In genomic region chr10:81349146-81349545, GRCm38 (mm10) we compare ENCODE assay signal across 8 mouse cellular contexts. TPM values are rescaled to one million over a fixed set of nuclear protein-coding genes. Genes with fewer than 3 reads are reported as not detected.
DNase-seq lines count a peak whose midpoint lies in the region; ATAC-seq and TF ChIP-seq lines count a peak whose summit lies in the region.
"Had no signal": no experiment of that assay in that cellular context is flagged by ENCODE, and none has a peak within 500 bp of the region (broad histone marks: within the 10 kb centered on the region; RNA-seq: fewer than 3 reads in every experiment).

No protein-coding gene starts in this region.

- H3K79me2 ChIP-seq in C2C12 (ENCODE audit: control insufficient read depth, insufficient read depth) (peaks cover 14% of the 10 kb centered on the region), MEL (ENCODE audit: control insufficient read depth, insufficient read depth, low read length, poor library complexity) (peaks cover 4% of the 10 kb centered on the region; the same call in 1 of the 2 replicates)

- H3K4me2 ChIP-seq in forebrain, embryonic 12.5 days: peak overlapping the region; percentile 92

- peak; percentile 76 for DNase-seq in MEL (ENCODE audit: low read depth, low spot score)
- DNase-seq in kidney, adult 8-10 months: peak; percentile 71 to 79
- DNase-seq in lung, postnatal 10 days: peak; percentile 85
- DNase-seq in yolk sac, embryonic 10.5 days (ENCODE audit: low spot score): peak; percentile 91
- no peak for DNase-seq in right cerebral cortex, postnatal 25 days

- H3K36me3 ChIP-seq in C2C12 (ENCODE audit: control insufficient read depth, insufficient read depth) (peaks cover 21% of the 10 kb centered on the region), MEL (ENCODE audit: control insufficient read depth in 1 of 2, insufficient read depth in 2 of 2, low read length in 2 of 2) (peaks cover 0 to 10% of the 10 kb centered on the region in 2 experiments; a peak in 2 of 4 replicates)
- H3K36me3 ChIP-seq in forebrain, embryonic 12.5 days (replicated peaks): peaks cover 26% of the 10 kb centered on the region

- H3K79me3 ChIP-seq in C2C12 (ENCODE audit: low read depth): peaks cover 5% of the 10 kb centered on the region

- no peak for TF ChIP-seq RAD21 in MEL (IDR thresholded peaks at IDR 0.05; ENCODE audit: low read depth, low read length)

- H3K4me1 ChIP-seq in MEL (ENCODE audit: control insufficient read depth in 1 of 2, insufficient read depth in 2 of 2, low read length in 2 of 2): peaks cover 16 to 19% of the 10 kb centered on the region in 2 experiments
- H3K4me1 ChIP-seq in forebrain, embryonic 12.5 days: peaks cover 38% of the 10 kb centered on the region

- peak overlapping the region; percentile 95 for H3ac ChIP-seq in C2C12 (ENCODE audit: control insufficient read depth, insufficient read length, low read depth)

- no peak overlapping the region for H3K27ac ChIP-seq in MEL (ENCODE audit: control insufficient read depth, low read depth, low read length)
- H3K27ac ChIP-seq in forebrain, embryonic 12.5 days: no peak overlapping the region

- WGBS in forebrain, embryonic 12.5 days: 8% methylated on average over 12 of the region's 12 CpGs

- ATAC-seq in forebrain, embryonic 12.5 days (ENCODE audit: low FRiP score): no peak

- no peaks in the 10 kb centered on the region for H3K9me3 ChIP-seq in MEL (replicated peaks; ENCODE audit: insufficient read depth, low read length)
- no peaks in the 10 kb centered on the region for H3K9me3 ChIP-seq in forebrain, embryonic 12.5 days

- no peak for TF ChIP-seq EP300 in MEL (IDR thresholded peaks at IDR 0.05; ENCODE audit: low read depth in 1 of 2, low read length in 2 of 2)

- TF ChIP-seq POLR2A in MEL (IDR thresholded peaks at IDR 0.05; ENCODE audit: control insufficient read depth in 1 of 2, insufficient read depth in 1 of 2, low read depth in 1 of 2, low read length in 2 of 2, poor library complexity in 1 of 2): no peak; a peak in 1 of 4 replicates

- peak overlapping the region; percentile 84 for H3K9ac ChIP-seq in MEL (ENCODE audit: control insufficient read depth, low read depth, low read length, poor library complexity, severe bottlenecking)
- peak overlapping the region; percentile 91 for H3K9ac ChIP-seq in forebrain, embryonic 12.5 days

- H3K27me3 ChIP-seq in C2C12 (ENCODE audit: control insufficient read depth, insufficient read depth, insufficient read length) (no peaks in the 10 kb centered on the region), MEL (ENCODE audit: control insufficient read depth in 1 of 2, insufficient read depth in 2 of 2, low read length in 2 of 2) (no peaks in the 10 kb centered on the region)
- H3K27me3 ChIP-seq in forebrain, embryonic 12.5 days: peaks cover 48% of the 10 kb centered on the region

- TF ChIP-seq CTCF in C2C12 (IDR thresholded peaks at IDR 0.05; ENCODE audit: control insufficient read depth, insufficient read depth, insufficient read length): no peak
- no peak for TF ChIP-seq CTCF in MEL (IDR thresholded peaks at IDR 0.05 in 2 of 3, conservative IDR thresholded peaks at IDR 0.05 in 1 of 3; ENCODE audit: control insufficient read depth in 1 of 3, insufficient read depth in 1 of 3, low read depth in 2 of 3, low read length in 3 of 3, poor library complexity in 1 of 3, severe bottlenecking in 1 of 3)

- peak overlapping the region; percentile 95 for H3K4me3 ChIP-seq in C2C12 (ENCODE audit: insufficient read depth, poor library complexity, severe bottlenecking)
- peak overlapping the region; percentile 81 to 94 for H3K4me3 ChIP-seq in MEL (ENCODE audit: control insufficient read depth in 1 of 2, insufficient read depth in 1 of 2, low read depth in 2 of 2, low read length in 2 of 2)
- H3K4me3 ChIP-seq in forebrain, embryonic 12.5 days (replicated peaks): peak overlapping the region; percentile 91

TF ChIP-seq in C2C12, 6 proteins besides CTCF, POLR2A, EP300 and RAD21:
- TF ChIP-seq MYOD1 (IDR thresholded peaks at IDR 0.05; ENCODE audit: control insufficient read depth, insufficient read length, low read depth) (no peak), FOSL1 (IDR thresholded peaks at IDR 0.05; ENCODE audit: insufficient read depth, low read length, poor library complexity, severe bottlenecking) (no peak)

TF ChIP-seq in MEL, 35 proteins besides CTCF, POLR2A, EP300 and RAD21:
- TF ChIP-seq GABPA (IDR thresholded peaks at IDR 0.05; ENCODE audit: low read depth, low read length) (no peak), USF2 (IDR thresholded peaks at IDR 0.05; ENCODE audit: borderline replicate concordance in 1 of 2, insufficient read depth in 1 of 2, low read depth in 1 of 2, low read length in 2 of 2) (no peak)

RNA-seq across cellular contexts. Expression of gene Hmg20b, which starts 1.1 kb away (rescaled TPM):
- polyA plus RNA-seq in C2C12 (2012; fragmentation: generic; extraction: Trizol): 89.0 TPM
- 22.8 and 27.0 TPM in 2 replicates for total RNA-seq in MEL (2012; rRNA removed)
- polyA plus RNA-seq in MEL (2012; ENCODE audit: insufficient read depth in 1 of 2, insufficient read length in 2 of 2, low read depth in 1 of 2, low replicate concordance in 2 of 2, missing spikeins in 1 of 2): 10 to 100 TPM in 1 of 2 experiments, not detected in 1; 92.7 TPM
- polyA plus RNA-seq in forebrain, embryonic 12.5 days (2016; fragmentation: Nextera tagmentation; extraction: Ambion mirVana): 92.6 and 97.1 TPM in 2 replicates

RNA-seq across cellular contexts. Expression of gene Gipc3, which starts 6.1 kb away (rescaled TPM):
- 0.08 TPM for polyA plus RNA-seq in C2C12 (2012; fragmentation: generic; extraction: Trizol)
- not detected in 2 replicates for total RNA-seq in MEL (2012; rRNA removed)
- polyA plus RNA-seq in MEL (2012; ENCODE audit: insufficient read depth in 1 of 2, insufficient read length in 2 of 2, low read depth in 1 of 2, low replicate concordance in 2 of 2, missing spikeins in 1 of 2): not detected
- 0.08 TPM in 1 of 2 replicates, not detected in the other for polyA plus RNA-seq in forebrain, embryonic 12.5 days (2016; fragmentation: Nextera tagmentation; extraction: Ambion mirVana)
- total RNA-seq: neutrophil, adult 5-6 weeks had no signal

RNA-seq across cellular contexts. Expression of gene Mfsd12, which starts 8.1 kb away (rescaled TPM):
- polyA plus RNA-seq in C2C12 (2012; fragmentation: generic; extraction: Trizol): 8.2 TPM
- 17.9 and 29.0 TPM in 2 replicates for total RNA-seq in MEL (2012; rRNA removed)
- 10 to 100 TPM in 1 of 2 experiments, not detected in 1; 22.5 TPM for polyA plus RNA-seq in MEL (2012; ENCODE audit: insufficient read depth in 1 of 2, insufficient read length in 2 of 2, low read depth in 1 of 2, low replicate concordance in 2 of 2, missing spikeins in 1 of 2)
- 8.2 and 8.4 TPM in 2 replicates for polyA plus RNA-seq in forebrain, embryonic 12.5 days (2016; fragmentation: Nextera tagmentation; extraction: Ambion mirVana)

RNA-seq across cellular contexts. Expression of gene 4930404N11Rik, which starts 16.5 kb away (rescaled TPM):
- 0.51 TPM for polyA plus RNA-seq in C2C12 (2012; fragmentation: generic; extraction: Trizol)
- total RNA-seq in MEL (2012; rRNA removed): 6.7 and 12.1 TPM in 2 replicates
- polyA plus RNA-seq in MEL (2012; ENCODE audit: insufficient read depth in 1 of 2, insufficient read length in 2 of 2, low read depth in 1 of 2, low replicate concordance in 2 of 2, missing spikeins in 1 of 2): 1 to 10 TPM in 1 of 2 experiments, not detected in 1; 3.1 TPM
- polyA plus RNA-seq in forebrain, embryonic 12.5 days (2016; fragmentation: Nextera tagmentation; extraction: Ambion mirVana): 0.36 and 1.2 TPM in 2 replicates

RNA-seq across cellular contexts. Expression of gene Tbxa2r, which starts 20.6 kb away (rescaled TPM):
- polyA plus RNA-seq in C2C12 (2012; fragmentation: generic; extraction: Trizol) (0.02 TPM), MEL (2012; ENCODE audit: insufficient read depth in 1 of 2, insufficient read length in 2 of 2, low read depth in 1 of 2, low replicate concordance in 2 of 2, missing spikeins in 1 of 2) (under 1 TPM in 1 of 2 experiments, not detected in 1; 0.31 TPM)
- 0.13 TPM in 1 of 2 replicates, not detected in the other for total RNA-seq in MEL (2012; rRNA removed)
- 2.1 and 2.9 TPM in 2 replicates for polyA plus RNA-seq in forebrain, embryonic 12.5 days (2016; fragmentation: Nextera tagmentation; extraction: Ambion mirVana)
